Mouse (Mus musculus) ES-Bruce4 (cell line): ENCODE measurements at regions not wholly inside any gene's neighbourhood (a gene's known extent, or its start where the extent isn't known, plus 50 kb on each side); places are given as distances from the start of the nearest gene placed in this dataset.

Experiments used
- H3K27ac ChIP-seq: 2 replicates; pipeline ENCODE4 v1.5.1; 2012; ENCODE audit warnings: low read length, inconsistent platforms; ENCODE audit not compliant: insufficient read depth
- H3K27me3 ChIP-seq: 2 replicates; pipeline ENCODE4 v1.6.1; 2012; ENCODE audit warnings: mild to moderate bottlenecking, low read length, inconsistent platforms; ENCODE audit not compliant: control insufficient read depth, poor library complexity, insufficient read depth, severe bottlenecking
- H3K36me3 ChIP-seq: 2 replicates; pipeline ENCODE4 v1.6.1; 2012; ENCODE audit warnings: inconsistent platforms, mild to moderate bottlenecking, low read length, moderate library complexity; ENCODE audit not compliant: control insufficient read depth, poor library complexity, insufficient read depth, severe bottlenecking
- H3K4me1 ChIP-seq: one replicate; pipeline ENCODE4 v1.8.1; 2011; ENCODE audit warnings: low read length; ENCODE audit not compliant: control insufficient read depth, insufficient read depth
- H3K4me3 ChIP-seq: 2 replicates; pipeline ENCODE4 v1.5.1; 2011; ENCODE audit warnings: low read depth, mild to moderate bottlenecking, low read length
- H3K9ac ChIP-seq: 2 replicates; pipeline ENCODE4 v1.6.1; 2012; ENCODE audit warnings: low read depth, mild to moderate bottlenecking, inconsistent platforms; ENCODE audit not compliant: poor library complexity, severe bottlenecking
- H3K9me3 ChIP-seq: replicated peaks from 2 replicates; pipeline ENCODE4 v1.6.1; 2012; ENCODE audit warnings: mild to moderate bottlenecking, low read length, inconsistent platforms; ENCODE audit not compliant: control insufficient read depth, poor library complexity, insufficient read depth, severe bottlenecking
- CTCF ChIP-seq: IDR thresholded peaks from one replicate; pipeline ENCODE4 v1.8.1; 2011; ENCODE audit warnings: low read depth, low read length
- EP300 ChIP-seq: IDR thresholded peaks from 2 replicates; pipeline ENCODE4 v1.6.1; 2011; ENCODE audit warnings: low read depth, low read length; ENCODE audit not compliant: insufficient read depth
- POLR2A ChIP-seq: IDR thresholded peaks from one replicate; pipeline ENCODE4 v1.8.1; 2011; ENCODE audit warnings: low read length; ENCODE audit not compliant: insufficient read depth

DNA sequence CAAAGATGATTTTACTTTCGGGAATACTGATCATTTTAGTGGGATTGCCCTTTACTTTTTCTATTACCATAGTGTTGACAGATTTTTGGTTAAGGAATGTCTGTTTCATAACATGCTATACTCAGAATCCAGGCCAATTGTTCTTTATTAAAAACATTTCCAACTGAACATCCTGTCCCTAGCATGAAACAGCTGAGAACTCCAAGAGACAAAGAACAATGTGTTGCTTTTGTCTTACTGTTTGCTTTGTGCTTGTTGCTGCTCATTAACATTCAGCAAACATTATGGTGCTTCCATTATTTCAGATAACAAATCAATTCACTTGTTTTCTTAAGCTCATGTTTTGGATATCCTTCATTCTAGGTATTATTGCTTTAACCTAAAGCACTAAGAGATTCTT, 384.1 kb downstream of the Snca start:
- H3K27me3 ChIP-seq: no peaks in the 10 kb centered on the region
- no peak for TF ChIP-seq POLR2A
- TF ChIP-seq EP300: no peak
- TF ChIP-seq CTCF: no peak
- H3K9me3 ChIP-seq: no peaks in the 10 kb centered on the region
- H3K9ac ChIP-seq: no peak overlapping the region
- no peak overlapping the region for H3K27ac ChIP-seq
- no peaks in the 10 kb centered on the region for H3K4me1 ChIP-seq
- no peak overlapping the region for H3K4me3 ChIP-seq
- H3K36me3 ChIP-seq: no peaks in the 10 kb centered on the region

DNA sequence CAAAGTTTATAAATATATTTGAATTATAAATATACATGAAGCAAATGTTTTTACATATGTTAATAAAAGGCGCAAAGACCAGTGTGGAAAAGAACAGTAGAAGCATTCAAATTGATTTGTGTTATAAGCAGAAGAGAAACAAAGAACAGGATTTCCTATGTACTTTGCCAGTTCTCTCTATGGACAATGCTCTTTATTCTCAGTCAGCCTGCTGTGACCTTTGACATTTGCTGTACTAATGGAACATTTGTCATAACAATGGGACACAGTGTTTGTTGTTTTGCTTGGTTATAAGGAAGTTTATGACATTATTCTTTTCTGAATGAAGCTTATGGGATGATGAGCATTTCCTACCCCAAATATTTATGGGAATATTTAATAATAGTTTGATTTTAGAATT, 387.7 kb downstream of the Snca start:
- Histone ChIP-seq H3K9ac (no peak overlapping the region), H3K27ac (no peak overlapping the region), H3K4me3 (no peak overlapping the region), H3K36me3 (no peaks in the 10 kb centered on the region), H3K4me1 (no peaks in the 10 kb centered on the region), H3K9me3 (no peaks in the 10 kb centered on the region), H3K27me3 (no peaks in the 10 kb centered on the region)
- TF ChIP-seq EP300 (no peak), POLR2A (no peak), CTCF (no peak)

DNA sequence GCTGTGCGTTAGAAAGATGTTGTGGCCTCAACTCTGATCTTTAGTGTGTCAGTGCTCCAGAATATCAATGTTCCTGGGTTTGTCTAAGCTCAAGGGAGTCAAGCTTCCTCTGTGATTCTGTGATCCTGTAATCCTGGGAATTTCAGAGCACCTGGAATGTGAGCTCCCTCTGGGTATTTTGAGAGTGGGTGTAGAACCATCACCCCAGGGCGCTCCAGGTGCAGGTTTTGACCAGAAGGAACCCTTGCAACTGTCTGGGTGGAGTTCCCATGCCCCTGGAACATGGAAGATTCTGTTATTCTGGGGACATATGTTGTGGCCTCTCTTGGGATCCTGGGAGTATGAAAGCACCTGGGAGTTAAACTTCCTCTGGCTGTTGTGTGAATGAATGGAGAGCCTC, 418.0 kb downstream of the Snca start:
- H3K36me3 ChIP-seq: no peaks in the 10 kb centered on the region
- H3K4me3 ChIP-seq: no peak overlapping the region
- no peaks in the 10 kb centered on the region for H3K27me3 ChIP-seq
- peaks cover 2% of the 10 kb centered on the region for H3K4me1 ChIP-seq
- TF ChIP-seq EP300 (peak; percentile 65), CTCF (no peak), POLR2A (no peak)
- H3K9me3 ChIP-seq: no peaks in the 10 kb centered on the region
- H3K9ac ChIP-seq: no peak overlapping the region
- H3K27ac ChIP-seq: peak overlapping the region; percentile 90

DNA sequence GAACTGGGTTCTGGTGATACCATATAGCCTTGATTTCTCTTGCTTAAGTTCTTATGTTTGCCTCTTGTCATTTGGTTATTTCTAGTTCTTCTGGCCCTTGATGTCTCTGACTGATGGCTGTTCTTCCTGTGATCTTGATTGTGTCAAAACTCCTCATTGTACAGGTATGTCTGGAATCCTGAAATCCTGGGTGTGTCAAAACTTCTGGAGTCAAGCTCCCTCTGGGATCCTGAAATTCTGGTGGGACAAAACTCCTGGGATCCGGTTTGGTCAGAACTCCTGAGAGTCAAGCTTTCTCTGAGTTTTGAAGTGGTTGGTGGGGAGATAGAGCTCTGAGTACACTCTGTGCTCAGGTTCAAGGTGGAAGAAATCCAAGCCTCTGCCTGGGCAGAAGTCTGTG, 418.4 kb downstream of the Snca start:
- Histone ChIP-seq H3K36me3 (no peaks in the 10 kb centered on the region), H3K9me3 (no peaks in the 10 kb centered on the region), H3K27ac (peak overlapping the region; percentile 90), H3K9ac (no peak overlapping the region), H3K4me1 (peaks cover 2% of the 10 kb centered on the region), H3K4me3 (no peak overlapping the region), H3K27me3 (no peaks in the 10 kb centered on the region)
- TF ChIP-seq EP300 (no peak), CTCF (no peak), POLR2A (no peak)

DNA sequence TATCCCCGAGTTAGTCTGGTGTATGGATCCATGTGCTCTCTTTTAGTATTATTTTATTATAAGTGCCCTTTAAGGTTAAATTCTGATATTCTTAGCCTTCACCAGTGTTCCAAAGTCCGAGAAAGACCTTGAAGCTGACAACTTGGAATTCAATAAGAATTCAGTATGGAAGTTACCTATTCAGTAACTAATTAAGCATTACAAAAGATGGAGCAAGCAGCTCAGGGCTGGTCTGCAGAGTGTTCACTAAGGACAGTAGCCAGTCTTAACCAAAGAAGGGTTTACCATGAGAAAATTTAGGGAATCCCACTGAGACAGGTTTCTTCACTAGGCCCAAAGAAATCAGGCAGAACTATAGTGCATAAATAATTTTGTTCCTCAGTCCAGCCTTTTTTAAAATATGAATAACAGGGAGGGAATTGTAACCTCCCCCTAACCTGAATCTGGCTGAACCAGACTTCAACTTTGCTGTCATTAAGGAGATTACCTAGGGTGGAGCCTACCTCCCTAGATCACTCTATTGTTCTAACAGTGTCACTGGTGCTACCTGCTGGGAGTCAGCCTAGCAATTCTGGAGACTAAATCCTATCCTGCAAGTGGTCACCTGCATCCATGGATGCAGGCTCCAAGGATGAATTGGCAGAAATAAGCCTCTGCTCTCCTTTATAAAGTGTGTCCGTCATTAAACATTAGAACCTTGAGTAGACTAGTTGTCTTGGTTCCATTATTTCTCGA, 419.4 kb downstream of the Snca start:
- H3K27ac ChIP-seq: peak overlapping the region; percentile 92
- no peaks in the 10 kb centered on the region for H3K9me3 ChIP-seq
- TF ChIP-seq EP300 (peak; percentile 13; the same call in 1 of the 2 replicates), POLR2A (no peak)
- H3K27me3 ChIP-seq: no peaks in the 10 kb centered on the region
- peaks cover 2% of the 10 kb centered on the region for H3K4me1 ChIP-seq
- no peaks in the 10 kb centered on the region for H3K36me3 ChIP-seq
- no peak overlapping the region for H3K4me3 ChIP-seq
- no peak overlapping the region for H3K9ac ChIP-seq

DNA sequence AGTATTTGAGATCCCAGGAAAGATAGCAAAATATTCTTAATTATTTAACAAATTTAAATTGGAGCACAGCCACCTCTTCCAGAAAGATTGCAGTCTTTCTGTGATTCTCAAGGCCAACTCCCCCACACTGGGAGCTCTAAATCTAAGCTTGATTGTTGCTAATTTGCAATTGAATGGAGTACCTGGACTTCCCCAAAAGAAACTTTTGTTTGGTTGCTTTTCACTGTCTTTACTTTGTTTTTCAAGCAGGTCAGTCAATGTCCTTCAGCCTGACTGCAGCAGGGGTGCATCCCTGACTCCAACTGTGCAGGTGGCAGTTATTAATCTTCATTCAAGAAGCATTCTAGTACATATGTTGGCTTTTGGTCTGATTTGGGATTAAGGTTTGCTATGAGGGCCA, 420.6 kb downstream of the Snca start:
- peak; percentile 94 for TF ChIP-seq EP300
- no peak for TF ChIP-seq CTCF
- no peak for TF ChIP-seq POLR2A
- Histone ChIP-seq H3K4me3 (no peak overlapping the region), H3K27ac (peak overlapping the region; percentile 69), H3K36me3 (no peaks in the 10 kb centered on the region), H3K27me3 (no peaks in the 10 kb centered on the region), H3K4me1 (peaks cover 2% of the 10 kb centered on the region), H3K9me3 (no peaks in the 10 kb centered on the region), H3K9ac (no peak overlapping the region)
